Mouse (Mus musculus): ENCODE data around the gene Gm5767. TPM values are rescaled to one million over a fixed set of nuclear protein-coding genes. Genes with fewer than 3 reads are reported as not detected.
"Not testable (repeated sequence)": the region's sequence is repeated elsewhere in the genome, so short reads cannot be mapped to it uniquely, and the experiment has no call there.

The Gm5767 gene
- total and polyA plus RNA-seq, 2 experiments from 2014 or later = not detected

GRCm38 (mm10) chr16:8716300-8716699, 35.7 kb downstream of the Gm5767 start:
- no peak for DNase-seq (ENCODE audit: low spot score)
- Histone ChIP-seq H3K4me2 (ENCODE audit: low read depth, low read length) (no peak overlapping the region), H3K9me3 (ENCODE audit: low read length) (no peaks in the 10 kb centered on the region), H3K27ac (no peak overlapping the region), H3K4me1 (ENCODE audit: insufficient read depth, low read length) (no peaks in the 10 kb centered on the region), H3K4me3 (ENCODE audit: low read length) (no peak overlapping the region), H3K27me3 (ENCODE audit: insufficient read depth, low read length) (no peaks in the 10 kb centered on the region), H3K36me3 (ENCODE audit: insufficient read depth, low read length) (peaks cover 31% of the 10 kb centered on the region; the same call in 1 of the 2 replicates), H3K9ac (replicated peaks; ENCODE audit: low read length) (no peak overlapping the region)
- no peak for ATAC-seq
- TF ChIP-seq CTCF (IDR thresholded peaks at IDR 0.05; ENCODE audit: low read depth) = no peak
- WGBS = 80% methylated on average over 6 of the region's 6 CpGs

- Histone ChIP-seq H3K4me2 (ENCODE audit: low read depth, low read length) (no peak overlapping the region), H3K4me3 (ENCODE audit: low read length) (no peak overlapping the region), H3K27me3 (ENCODE audit: insufficient read depth, low read length) (no peaks in the 10 kb centered on the region), H3K27ac (no peak overlapping the region), H3K4me1 (ENCODE audit: insufficient read depth, low read length) (no peaks in the 10 kb centered on the region), H3K36me3 (ENCODE audit: insufficient read depth, low read length) (peaks cover 23% of the 10 kb centered on the region; the same call in 1 of the 2 replicates), H3K9me3 (ENCODE audit: low read length) (no peaks in the 10 kb centered on the region), H3K9ac (replicated peaks; ENCODE audit: low read length) (no peak overlapping the region)
- TF ChIP-seq CTCF (IDR thresholded peaks at IDR 0.05; ENCODE audit: low read depth) = no peak
- WGBS = 91% methylated on average over 10 of the region's 10 CpGs
- DNase-seq (ENCODE audit: low spot score) (no peak), ATAC-seq (no peak)
These were observed 37.2 kb downstream of the Gm5767 start for GRCm38 (mm10) chr16:8717744-8718143.

- ATAC-seq (no peak), DNase-seq (ENCODE audit: low spot score) (no peak)
- Histone ChIP-seq H3K36me3 (ENCODE audit: insufficient read depth, low read length) (peaks cover 3% of the 10 kb centered on the region; the same call in 1 of the 2 replicates), H3K27me3 (ENCODE audit: insufficient read depth, low read length) (no peaks in the 10 kb centered on the region), H3K4me1 (ENCODE audit: insufficient read depth, low read length) (no peaks in the 10 kb centered on the region), H3K4me3 (ENCODE audit: low read length) (no peak overlapping the region), H3K9ac (replicated peaks; ENCODE audit: low read length) (no peak overlapping the region), H3K27ac (no peak overlapping the region), H3K4me2 (ENCODE audit: low read depth, low read length) (no peak overlapping the region), H3K9me3 (ENCODE audit: low read length) (no peaks in the 10 kb centered on the region)
- 92% methylated on average over 4 of the region's 4 CpGs for WGBS
- TF ChIP-seq CTCF (IDR thresholded peaks at IDR 0.05; ENCODE audit: low read depth) = no peak
These were observed 39.9 kb downstream of the Gm5767 start for GRCm38 (mm10) chr16:8720447-8720846.

- no peak overlapping the region for H3K9ac ChIP-seq (replicated peaks; ENCODE audit: low read length)
- H3K4me1 ChIP-seq (ENCODE audit: insufficient read depth, low read length) = no peaks in the 10 kb centered on the region
- no peak overlapping the region for H3K4me3 ChIP-seq (ENCODE audit: low read length)
- no peak for TF ChIP-seq CTCF (IDR thresholded peaks at IDR 0.05; ENCODE audit: low read depth)
- H3K27me3 ChIP-seq (ENCODE audit: insufficient read depth, low read length) = no peaks in the 10 kb centered on the region
- H3K36me3 ChIP-seq (ENCODE audit: insufficient read depth, low read length) = no peaks in the 10 kb centered on the region
- H3K9me3 ChIP-seq (ENCODE audit: low read length) = no peaks in the 10 kb centered on the region
- ATAC-seq = no peak
- H3K27ac ChIP-seq = no peak overlapping the region
- WGBS = 82% methylated on average over 3 of the region's 3 CpGs
- no peak overlapping the region for H3K4me2 ChIP-seq (ENCODE audit: low read depth, low read length)
- DNase-seq (ENCODE audit: low spot score) = no peak
These were observed 43.5 kb downstream of the Gm5767 start for GRCm38 (mm10) chr16:8724031-8724430.

GRCm38 (mm10) chr16:8725807-8726206, 45.2 kb downstream of the Gm5767 start:
- ATAC-seq (no peak), DNase-seq (ENCODE audit: low spot score) (no peak)
- Histone ChIP-seq H3K36me3 (ENCODE audit: insufficient read depth, low read length) (no peaks in the 10 kb centered on the region), H3K4me2 (ENCODE audit: low read depth, low read length) (no peak overlapping the region), H3K4me3 (ENCODE audit: low read length) (no peak overlapping the region), H3K9me3 (ENCODE audit: low read length) (no peaks in the 10 kb centered on the region), H3K9ac (replicated peaks; ENCODE audit: low read length) (no peak overlapping the region), H3K27ac (no peak overlapping the region), H3K4me1 (ENCODE audit: insufficient read depth, low read length) (0 out of 2 replicates have a peak, but pooled peaks cover under 1% of the 10 kb centered on the region), H3K27me3 (ENCODE audit: insufficient read depth, low read length) (no peaks in the 10 kb centered on the region)
- TF ChIP-seq CTCF (IDR thresholded peaks at IDR 0.05; ENCODE audit: low read depth) = no peak
- 93% methylated on average over 2 of the region's 2 CpGs for WGBS

GRCm38 (mm10) chr16:8728111-8728748, 47.7 kb downstream of the Gm5767 start:
- no peak for ATAC-seq
- no peak overlapping the region for H3K9ac ChIP-seq (replicated peaks; ENCODE audit: low read length)
- no peak overlapping the region for H3K4me3 ChIP-seq (ENCODE audit: low read length)
- H3K4me1 ChIP-seq (ENCODE audit: insufficient read depth, low read length) = 0 out of 2 replicates have a peak, but pooled peaks cover 3% of the 10 kb centered on the region
- TF ChIP-seq CTCF (IDR thresholded peaks at IDR 0.05; ENCODE audit: low read depth) = no peak
- no peaks in the 10 kb centered on the region for H3K9me3 ChIP-seq (ENCODE audit: low read length)
- no peak for DNase-seq (ENCODE audit: low spot score)
- no peak overlapping the region for H3K27ac ChIP-seq
- 90% methylated on average over 5 of the region's 5 CpGs for whole genome bisulfite sequencing
- H3K4me2 ChIP-seq (ENCODE audit: low read depth, low read length) = no peak overlapping the region
- H3K36me3 ChIP-seq (ENCODE audit: insufficient read depth, low read length) = no peaks in the 10 kb centered on the region
- no peaks in the 10 kb centered on the region for H3K27me3 ChIP-seq (ENCODE audit: insufficient read depth, low read length)

GRCm38 (mm10) chr16:8731630-8732029, 51.1 kb downstream of the Gm5767 start:
- no peak overlapping the region for H3K4me2 ChIP-seq (ENCODE audit: low read depth, low read length)
- H3K9ac ChIP-seq (replicated peaks; ENCODE audit: low read length) = no peak overlapping the region
- peaks cover 20% of the 10 kb centered on the region for H3K4me1 ChIP-seq (ENCODE audit: insufficient read depth, low read length)
- DNase-seq (ENCODE audit: low spot score) (no peak), ATAC-seq (no peak)
- TF ChIP-seq CTCF (IDR thresholded peaks at IDR 0.05; ENCODE audit: low read depth) = no peak
- H3K27ac ChIP-seq = no peak overlapping the region
- no peaks in the 10 kb centered on the region for H3K9me3 ChIP-seq (ENCODE audit: low read length)
- no peaks in the 10 kb centered on the region for H3K36me3 ChIP-seq (ENCODE audit: insufficient read depth, low read length)
- no peak overlapping the region for H3K4me3 ChIP-seq (ENCODE audit: low read length)
- no peaks in the 10 kb centered on the region for H3K27me3 ChIP-seq (ENCODE audit: insufficient read depth, low read length)
- 82% methylated on average over 7 of the region's 7 CpGs for WGBS

- WGBS = 90% methylated on average over 3 of the region's 4 CpGs
- H3K4me2 ChIP-seq (ENCODE audit: low read depth, low read length); ATAC-seq; H3K4me3 ChIP-seq (ENCODE audit: low read length); H3K27ac ChIP-seq; DNase-seq (ENCODE audit: low spot score); H3K27me3 ChIP-seq (ENCODE audit: insufficient read depth, low read length); H3K36me3 ChIP-seq (ENCODE audit: insufficient read depth, low read length); H3K9ac ChIP-seq (replicated peaks; ENCODE audit: low read length); H3K9me3 ChIP-seq (ENCODE audit: low read length): not testable (repeated sequence)
- H3K4me1 ChIP-seq (ENCODE audit: insufficient read depth, low read length) = peaks cover 20% of the 10 kb centered on the region
These were observed 51.9 kb downstream of the Gm5767 start for GRCm38 (mm10) chr16:8732450-8732849.

All from hindbrain, postnatal 0 days (tissue).